Mouse (Mus musculus) midbrain, postnatal 0 days (tissue): ENCODE measurements at regions not wholly inside any gene's neighbourhood (a gene's known extent, or its start where the extent isn't known, plus 50 kb on each side); places are given as distances from the start of the nearest gene placed in this dataset.

Experiments
- ATAC-seq: fragments of 200-750 bp; cut with Nextera tagmentation; 2 replicates; pipeline ENCODE4 v1.8.0; 2017; ENCODE audit warnings: moderate number of reproducible peaks, mild to moderate bottlenecking, moderate TSS enrichment, moderate library complexity; ENCODE audit not compliant: low FRiP score
- DNase-seq: peaks from one replicate; pipeline ENCODE4 v3.0.0-alpha.2; 2015; ENCODE audit warnings: low spot score
- H3K27ac ChIP-seq: fragments of 300-500 bp; sonication (generic); 2 replicates; pipeline ENCODE4 v1.5.1; 2014; ENCODE audit warnings: low read depth, mild to moderate bottlenecking, low read length, mixed read lengths
- H3K27me3 ChIP-seq: fragments of 300-500 bp; sonication (generic); 2 replicates; pipeline ENCODE4 v1.6.1; 2014; ENCODE audit warnings: low read length, control low read depth, mixed read lengths; ENCODE audit not compliant: insufficient read depth
- H3K36me3 ChIP-seq: fragments of 300-500 bp; sonication (generic); 2 replicates; pipeline ENCODE4 v1.6.1; 2014; ENCODE audit warnings: low read length, control low read depth, mixed read lengths; ENCODE audit not compliant: insufficient read depth
- H3K4me1 ChIP-seq: fragments of 300-500 bp; sonication (generic); 2 replicates; pipeline ENCODE4 v1.6.1; 2014; ENCODE audit warnings: mild to moderate bottlenecking, control low read depth, antibody characterized with exemption, low read length, mixed read lengths; ENCODE audit not compliant: insufficient read depth
- H3K4me2 ChIP-seq: fragments of 300-500 bp; sonication (generic); 2 replicates; pipeline ENCODE4 v1.6.1; 2014; ENCODE audit warnings: low read depth, mild to moderate bottlenecking, low read length, mixed read lengths; ENCODE audit not compliant: poor library complexity, severe bottlenecking
- H3K4me3 ChIP-seq: fragments of 300-500 bp; sonication (generic); 2 replicates; pipeline ENCODE4 v1.5.1; 2014; ENCODE audit warnings: low read depth, mild to moderate bottlenecking, low read length, moderate library complexity
- H3K9ac ChIP-seq: fragments of 300-500 bp; sonication (generic); replicated peaks from 2 replicates; pipeline ENCODE4 v1.6.1; 2014; ENCODE audit warnings: mild to moderate bottlenecking, low read length, moderate library complexity, mixed read lengths; ENCODE audit not compliant: poor library complexity, severe bottlenecking
- H3K9me3 ChIP-seq: fragments of 300-500 bp; sonication (generic); 2 replicates; pipeline ENCODE4 v1.6.1; 2016; ENCODE audit warnings: low read length, control low read depth
- CTCF ChIP-seq: IDR thresholded peaks from 2 replicates; pipeline ENCODE4 v1.5.1; 2016; ENCODE audit warnings: antibody characterized with exemption, mild to moderate bottlenecking
- WGBS: fragments of 180-500 bp; shearing (Covaris S2); extraction: QIAGEN DNeasy Blood & Tissue Kit; methylation state at CpG from one replicate; pipeline ENCODE4 v1.1.7; 2014; 5-methylcytosine and 5-hydroxymethylcytosine counted together

DNA sequence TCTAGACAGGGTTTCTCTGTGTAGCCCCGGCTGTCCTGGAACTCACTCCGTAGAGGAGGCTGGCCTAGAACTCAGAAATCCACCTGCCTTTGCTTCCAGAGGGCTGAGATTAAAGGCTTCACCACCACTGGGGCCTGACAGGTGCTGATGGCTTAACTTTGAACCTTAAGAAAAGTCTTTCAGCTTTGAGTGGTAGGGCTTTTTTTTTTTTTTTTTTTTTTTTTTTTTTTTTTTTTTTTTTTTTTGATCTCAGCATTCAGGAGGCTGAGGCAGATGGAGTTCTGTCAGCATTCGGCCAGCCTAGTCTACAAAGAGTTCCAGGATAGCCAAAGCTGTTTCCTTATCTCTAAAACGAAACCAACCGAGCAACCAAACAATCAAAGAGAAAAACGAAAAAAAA lies 266.5 kb downstream of the Ttll7 start:
- Histone ChIP-seq H3K27ac (no peak overlapping the region), H3K4me3 (no peak overlapping the region), H3K4me2 (no peak overlapping the region), H3K4me1 (no peaks in the 10 kb centered on the region), H3K9ac (no peak overlapping the region), H3K27me3 (no peaks in the 10 kb centered on the region), H3K9me3 (no peaks in the 10 kb centered on the region), H3K36me3 (no peaks in the 10 kb centered on the region)
- DNase-seq = no peak
- WGBS = 90% methylated on average over 6 of the region's 6 CpGs
- TF ChIP-seq CTCF = no peak
- ATAC-seq = no peak

GRCm38 (mm10) chr3:147121826-147122225 lies 269.7 kb downstream of the Ttll7 start:
- 79% methylated on average over 6 of the region's 6 CpGs for WGBS
- DNase-seq (no peak), ATAC-seq (no peak)
- H3K4me1 ChIP-seq = no peaks in the 10 kb centered on the region
- H3K9me3 ChIP-seq = no peaks in the 10 kb centered on the region
- TF ChIP-seq CTCF = no peak
- H3K36me3 ChIP-seq = no peaks in the 10 kb centered on the region
- no peaks in the 10 kb centered on the region for H3K27me3 ChIP-seq
- no peak overlapping the region for H3K27ac ChIP-seq
- H3K4me3 ChIP-seq = no peak overlapping the region
- no peak overlapping the region for H3K9ac ChIP-seq
- H3K4me2 ChIP-seq = no peak overlapping the region

GRCm38 (mm10) chr3:147127740-147128139 lies 275.6 kb downstream of the Ttll7 start:
- WGBS = 72% methylated on average over 6 of the region's 6 CpGs

DNA sequence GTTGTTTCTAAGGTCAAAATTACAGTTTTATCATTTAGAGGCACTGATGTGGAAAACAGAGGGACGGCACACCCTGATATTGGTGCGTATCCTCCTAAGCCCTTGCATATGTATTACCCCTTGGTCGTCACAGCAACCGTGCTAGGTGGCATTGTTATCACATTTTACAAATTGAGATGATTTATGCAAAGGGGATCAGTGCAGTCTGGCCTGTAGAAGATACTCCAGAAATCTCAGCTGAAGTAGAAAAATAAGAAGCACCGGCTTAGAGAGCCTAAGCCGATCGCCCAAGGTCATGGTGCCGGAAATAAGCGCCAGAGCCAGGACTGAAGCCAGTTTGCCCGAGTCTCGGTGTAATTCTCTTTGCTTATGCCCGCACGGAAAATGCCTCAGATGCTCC lies 280.7 kb downstream of the Ttll7 start:
- DNase-seq (no peak), ATAC-seq (no peak)
- Histone ChIP-seq H3K4me3 (no peak overlapping the region), H3K4me1 (0 out of 2 replicates have a peak, but pooled peaks cover 2% of the 10 kb centered on the region), H3K4me2 (no peak overlapping the region; the same call in 1 of the 2 replicates), H3K27ac (no peak overlapping the region; the same call in 1 of the 2 replicates), H3K36me3 (no peaks in the 10 kb centered on the region), H3K9ac (no peak overlapping the region), H3K9me3 (no peaks in the 10 kb centered on the region), H3K27me3 (no peaks in the 10 kb centered on the region)
- no peak for TF ChIP-seq CTCF
- 33% methylated on average over 13 of the region's 13 CpGs for WGBS

More at GRCm38 (mm10) chr3:147127740-147128139, 275.6 kb downstream of the Ttll7 start:
- DNase-seq (no peak), ATAC-seq (no peak)
- no peak overlapping the region for H3K4me3 ChIP-seq
- no peak overlapping the region for H3K9ac ChIP-seq
- H3K27me3 ChIP-seq = no peaks in the 10 kb centered on the region
- H3K4me2 ChIP-seq = no peak overlapping the region
- no peaks in the 10 kb centered on the region for H3K4me1 ChIP-seq
- TF ChIP-seq CTCF = no peak
- H3K27ac ChIP-seq = no peak overlapping the region
- H3K36me3 ChIP-seq = no peaks in the 10 kb centered on the region
- no peaks in the 10 kb centered on the region for H3K9me3 ChIP-seq

- WGBS = 73% methylated on average over 13 of the region's 13 CpGs
- no peak overlapping the region; the same call in 1 of the 2 replicates for H3K27ac ChIP-seq
- DNase-seq = no peak
Measured at GRCm38 (mm10) chr3:147133408-147133807, 281.2 kb downstream of the Ttll7 start.

GRCm38 (mm10) chr3:147140414-147140813 lies 288.2 kb downstream of the Ttll7 start:
- H3K36me3 ChIP-seq = no peaks in the 10 kb centered on the region
- no peaks in the 10 kb centered on the region for H3K27me3 ChIP-seq
- DNase-seq (no peak), ATAC-seq (no peak)
- TF ChIP-seq CTCF = no peak
- no peaks in the 10 kb centered on the region for H3K9me3 ChIP-seq
- H3K4me1 ChIP-seq = no peaks in the 10 kb centered on the region
- H3K4me2 ChIP-seq = no peak overlapping the region
- H3K27ac ChIP-seq = no peak overlapping the region
- 57% methylated on average over 3 of the region's 3 CpGs for WGBS
- no peak overlapping the region for H3K4me3 ChIP-seq
- H3K9ac ChIP-seq = no peak overlapping the region

More at GRCm38 (mm10) chr3:147133408-147133807, 281.2 kb downstream of the Ttll7 start:
- H3K4me3 ChIP-seq = no peak overlapping the region
- H3K27me3 ChIP-seq = no peaks in the 10 kb centered on the region
- H3K4me2 ChIP-seq = no peak overlapping the region
- ATAC-seq = no peak; the same call in 1 of the 2 replicates
- no peak overlapping the region for H3K9ac ChIP-seq
- 0 out of 2 replicates have a peak, but pooled peaks cover 2% of the 10 kb centered on the region for H3K4me1 ChIP-seq
- no peak for TF ChIP-seq CTCF
- no peaks in the 10 kb centered on the region for H3K36me3 ChIP-seq
- H3K9me3 ChIP-seq = no peaks in the 10 kb centered on the region
